Mouse (Mus musculus) hindbrain, embryonic 16.5 days (tissue): ENCODE measurements around the gene Ciapin1. TPM values are rescaled to one million over a fixed set of nuclear protein-coding genes. Genes with fewer than 3 reads are reported as not detected.

ENCODE experiments used
- ATAC-seq: fragments of 200-750 bp; cut with Nextera tagmentation; 2 replicates; pipeline ENCODE4 v1.8.0; 2017; ENCODE audit warnings: moderate TSS enrichment, moderate library complexity
- H3K27ac ChIP-seq: fragments of 300-500 bp; sonication (generic); 2 replicates; pipeline ENCODE4 v1.5.1; 2014; ENCODE audit warnings: low read depth, mild to moderate bottlenecking, control low read depth, low read length, moderate library complexity
- H3K27me3 ChIP-seq: fragments of 300-500 bp; sonication (generic); replicated peaks from 2 replicates; pipeline ENCODE4 v1.6.1; 2014; ENCODE audit warnings: low read length; ENCODE audit not compliant: control insufficient read depth, insufficient read depth
- H3K36me3 ChIP-seq: fragments of 300-500 bp; sonication (generic); 2 replicates; pipeline ENCODE4 v1.6.1; 2014; ENCODE audit warnings: mild to moderate bottlenecking, low read length, moderate library complexity, mixed read lengths; ENCODE audit not compliant: control insufficient read depth, insufficient read depth
- H3K4me1 ChIP-seq: fragments of 300-500 bp; sonication (generic); 2 replicates; pipeline ENCODE4 v1.6.1; 2014; ENCODE audit warnings: low read depth, low read length; ENCODE audit not compliant: control insufficient read depth, insufficient read depth
- H3K4me2 ChIP-seq: fragments of 300-500 bp; sonication (generic); 2 replicates; pipeline ENCODE4 v1.6.1; 2014; ENCODE audit warnings: mild to moderate bottlenecking, low read length, control low read depth, moderate library complexity
- H3K4me3 ChIP-seq: fragments of 300-500 bp; sonication (generic); 2 replicates; pipeline ENCODE4 v1.5.1; 2014; ENCODE audit warnings: mild to moderate bottlenecking, low read length, control low read depth, moderate library complexity
- H3K9ac ChIP-seq: fragments of 300-500 bp; sonication (generic); 2 replicates; pipeline ENCODE4 v1.6.1; 2014; ENCODE audit warnings: low read depth, mild to moderate bottlenecking, control low read depth, low read length, moderate library complexity
- H3K9me3 ChIP-seq: fragments of 300-500 bp; sonication (generic); 2 replicates; pipeline ENCODE4 v1.6.1; 2014; ENCODE audit warnings: mild to moderate bottlenecking, low read length, moderate library complexity; ENCODE audit not compliant: control insufficient read depth
- WGBS: fragments of 180-500 bp; shearing (Covaris S2); extraction: QIAGEN DNeasy Blood & Tissue Kit; methylation state at CpG from one replicate; pipeline ENCODE4 v1.1.7; 2014; 5-methylcytosine and 5-hydroxymethylcytosine counted together
- polyA plus RNA-seq: library from polyadenylated mRNA; unstranded; fragments of >200 nt; fragmentation: Nextera tagmentation; extraction: Ambion mirVana; gene quantifications from 2 replicates; pipeline ENCODE4 v1.2.1, GENCODE M21; 2015

The Ciapin1 gene
- polyA plus RNA-seq, 1 experiment from 2014 or later = 191 TPM

GRCm38 (mm10) chr8:94819671-94820179 is 18.4 kb downstream of the Ciapin1 start:
- 86% methylated on average over 6 of the region's 6 CpGs for WGBS
- H3K4me1 ChIP-seq = no peaks in the 10 kb centered on the region
- no peak overlapping the region for H3K4me2 ChIP-seq
- H3K9me3 ChIP-seq = no peaks in the 10 kb centered on the region
- no peaks in the 10 kb centered on the region for H3K27me3 ChIP-seq
- H3K4me3 ChIP-seq = no peak overlapping the region
- no peak for ATAC-seq
- H3K27ac ChIP-seq = no peak overlapping the region
- peaks cover 21% of the 10 kb centered on the region for H3K36me3 ChIP-seq
- H3K9ac ChIP-seq = no peak overlapping the region

GRCm38 (mm10) chr8:94817933-94818332 is 20.2 kb downstream of the Ciapin1 start:
- Histone ChIP-seq H3K4me3 (no peak overlapping the region), H3K27ac (no peak overlapping the region), H3K4me1 (no peaks in the 10 kb centered on the region), H3K36me3 (peaks cover 10% of the 10 kb centered on the region), H3K4me2 (no peak overlapping the region), H3K9me3 (no peaks in the 10 kb centered on the region), H3K27me3 (no peaks in the 10 kb centered on the region), H3K9ac (no peak overlapping the region)
- WGBS = 91% methylated on average over 11 of the region's 11 CpGs
- ATAC-seq = no peak

GRCm38 (mm10) chr8:94814556-94814955 is 23.6 kb downstream of the Ciapin1 start:
- H3K27me3 ChIP-seq = no peaks in the 10 kb centered on the region
- H3K9me3 ChIP-seq = no peaks in the 10 kb centered on the region
- 0% methylated on average over 1 of the region's 1 CpGs for WGBS
- no peak overlapping the region for H3K4me2 ChIP-seq
- ATAC-seq = no peak
- no peak overlapping the region for H3K27ac ChIP-seq
- H3K4me1 ChIP-seq = peaks cover 4% of the 10 kb centered on the region
- H3K9ac ChIP-seq = no peak overlapping the region
- H3K4me3 ChIP-seq = no peak overlapping the region
- no peaks in the 10 kb centered on the region for H3K36me3 ChIP-seq

GRCm38 (mm10) chr8:94812645-94813098 is 25.5 kb downstream of the Ciapin1 start:
- no peaks in the 10 kb centered on the region for H3K9me3 ChIP-seq
- WGBS = 15% methylated on average over 6 of the region's 6 CpGs
- no peak overlapping the region for H3K4me3 ChIP-seq
- peak; percentile 88 for ATAC-seq
- no peaks in the 10 kb centered on the region for H3K27me3 ChIP-seq
- peaks cover 4% of the 10 kb centered on the region for H3K4me1 ChIP-seq
- peak overlapping the region; percentile 56; the same call in 1 of the 2 replicates for H3K27ac ChIP-seq
- H3K4me2 ChIP-seq = peak overlapping the region; percentile 46
- peak overlapping the region; percentile 28; the same call in 1 of the 2 replicates for H3K9ac ChIP-seq
- no peaks in the 10 kb centered on the region for H3K36me3 ChIP-seq

- Histone ChIP-seq H3K27me3 (no peaks in the 10 kb centered on the region), H3K4me1 (peaks cover 4% of the 10 kb centered on the region), H3K9me3 (no peaks in the 10 kb centered on the region), H3K36me3 (no peaks in the 10 kb centered on the region), H3K4me3 (no peak overlapping the region), H3K27ac (no peak overlapping the region), H3K9ac (no peak overlapping the region), H3K4me2 (no peak overlapping the region)
- ATAC-seq = no peak
- 78% methylated on average over 6 of the region's 6 CpGs for WGBS
Measured at GRCm38 (mm10) chr8:94811654-94812053, 26.5 kb downstream of the Ciapin1 start.

- no peak overlapping the region for H3K4me3 ChIP-seq
- H3K36me3 ChIP-seq = no peaks in the 10 kb centered on the region
- H3K9me3 ChIP-seq = no peaks in the 10 kb centered on the region
- 86% methylated on average over 5 of the region's 5 CpGs for WGBS
- H3K27ac ChIP-seq = no peak overlapping the region
- H3K4me2 ChIP-seq = no peak overlapping the region
- ATAC-seq = no peak
- no peaks in the 10 kb centered on the region for H3K27me3 ChIP-seq
- no peak overlapping the region for H3K9ac ChIP-seq
- H3K4me1 ChIP-seq = peaks cover 4% of the 10 kb centered on the region
Measured at GRCm38 (mm10) chr8:94810855-94811254, 27.3 kb downstream of the Ciapin1 start.

DNA sequence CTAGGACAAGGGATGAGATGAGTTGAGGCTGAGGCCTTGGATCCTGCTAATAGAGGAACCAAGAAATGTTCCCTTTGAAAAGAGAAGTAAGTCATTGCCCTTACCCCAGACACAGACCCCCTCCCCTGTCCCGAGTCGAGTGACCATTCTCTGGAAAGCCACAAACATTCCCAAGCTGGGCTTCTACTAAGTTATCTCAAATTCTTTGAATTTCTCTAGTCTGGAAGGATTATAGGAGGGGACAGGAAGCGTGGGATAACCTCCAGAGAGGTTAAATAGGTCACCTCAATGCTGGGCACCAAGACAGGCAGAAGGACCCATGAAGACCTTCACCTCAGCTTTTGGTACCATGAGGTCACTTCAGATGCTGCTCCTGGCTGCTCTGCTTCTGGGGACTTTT is 28.0 kb downstream of the Ciapin1 start, which contains the start of gene Ccl17:
Ccl17 (plus strand) TSS at position 301 of the 400 bp plus-strand sequence.
- 77% methylated on average over 3 of the region's 3 CpGs for WGBS

GRCm38 (mm10) chr8:94808372-94808771 is 29.8 kb downstream of the Ciapin1 start:
- no peaks in the 10 kb centered on the region for H3K27me3 ChIP-seq

More for the DNA sequence above, 28.0 kb downstream of the Ciapin1 start, which contains the start of gene Ccl17:
- no peaks in the 10 kb centered on the region for H3K9me3 ChIP-seq
- H3K4me3 ChIP-seq = no peak within 1 kb of the TSS
- no peak within 1 kb of the TSS for H3K4me2 ChIP-seq
- H3K9ac ChIP-seq = no peak within 1 kb of the TSS
- no peak within 1 kb of the TSS for H3K27ac ChIP-seq
- H3K27me3 ChIP-seq = no peaks in the 10 kb centered on the region
- H3K36me3 ChIP-seq = no peaks in the 10 kb centered on the region
- no peak for ATAC-seq
- peaks cover 4% of the 10 kb centered on the region for H3K4me1 ChIP-seq

GRCm38 (mm10) chr8:94807506-94807905 is 30.7 kb downstream of the Ciapin1 start:
- H3K4me2 ChIP-seq = no peak overlapping the region
- WGBS = 49% methylated on average over 7 of the region's 7 CpGs
- H3K4me1 ChIP-seq = peaks cover 2% of the 10 kb centered on the region
- H3K27ac ChIP-seq = no peak overlapping the region
- no peak overlapping the region for H3K4me3 ChIP-seq
- H3K9me3 ChIP-seq = no peaks in the 10 kb centered on the region
- no peak for ATAC-seq
- H3K27me3 ChIP-seq = no peaks in the 10 kb centered on the region
- H3K36me3 ChIP-seq = no peaks in the 10 kb centered on the region
- H3K9ac ChIP-seq = no peak overlapping the region

More at GRCm38 (mm10) chr8:94808372-94808771, 29.8 kb downstream of the Ciapin1 start:
- no peak overlapping the region for H3K4me3 ChIP-seq
- no peak overlapping the region for H3K27ac ChIP-seq
- no peaks in the 10 kb centered on the region for H3K9me3 ChIP-seq
- H3K4me2 ChIP-seq = no peak overlapping the region
- 85% methylated on average over 6 of the region's 6 CpGs for WGBS
- no peak overlapping the region for H3K9ac ChIP-seq
- ATAC-seq = no peak
- peaks cover 4% of the 10 kb centered on the region for H3K4me1 ChIP-seq
- no peaks in the 10 kb centered on the region for H3K36me3 ChIP-seq
